Mouse (Mus musculus) regulatory T cell (primary cell): ENCODE results near the gene Dnajb12.

ENCODE experiments used
- in situ Hi-C: fragments of 300-600 bp; cut with MboI, MseI; formaldehyde crosslinking; loops from one replicate; pipeline ENCODE4 v1.15.1; 2025; ENCODE audit warnings: high pct_unique_total_duplicates

Gene Dnajb12

GRCm38 (mm10) chr10:59946362-59946761, 67.0 kb downstream of the Dnajb12 start:
- in situ Hi-C loops, result no loop called here

- in situ Hi-C loops, result no loop called here
These were observed 68.1 kb downstream of the Dnajb12 start for GRCm38 (mm10) chr10:59947296-59948073.

GRCm38 (mm10) chr10:59948363-59949254, 69.3 kb downstream of the Dnajb12 start:
- in situ Hi-C loops, result no loop called here
